ENCODE assay signal across 8 mouse cellular contexts in genomic region chr14:55762001-55762821, GRCm38 (mm10). TPM values are rescaled to one million over a fixed set of nuclear protein-coding genes. Genes with fewer than 3 reads are reported as not detected.
DNase-seq lines count a peak whose midpoint lies in the region; ATAC-seq and TF ChIP-seq lines count a peak whose summit lies in the region.

No protein-coding gene starts in this region.

- H3K27me3 ChIP-seq in G1E (ENCODE audit: insufficient read depth, low read length): peaks cover 7% of the 10 kb centered on the region; the same call in 1 of the 2 replicates
- peaks cover 22% of the 10 kb centered on the region for H3K27me3 ChIP-seq in embryonic facial prominence, embryonic 11.5 days (ENCODE audit: control insufficient read depth, insufficient read depth, low read length)
- peaks cover 18% of the 10 kb centered on the region for H3K27me3 ChIP-seq in heart, embryonic 16.5 days (ENCODE audit: control insufficient read depth, insufficient read depth, low read length)
- H3K27me3 ChIP-seq in testis, adult 2 months (ENCODE audit: control insufficient read depth, insufficient read depth, low read length): no peaks in the 10 kb centered on the region

- peak; percentile 56 for DNase-seq in cerebellum, adult 11-12 months
- DNase-seq in cerebellum, adult 11 months: no peak
- DNase-seq in G1E (ENCODE audit: low spot score): no peak
- peak; percentile 76 for DNase-seq in embryonic facial prominence, embryonic 11.5 days (ENCODE audit: low spot score)
- peak; percentile 75 to 86 for DNase-seq in kidney, postnatal 4 days

- H3K9me3 ChIP-seq in G1E (replicated peaks): peaks cover 3% of the 10 kb centered on the region; the same call in 1 of the 2 replicates
- no peaks in the 10 kb centered on the region for H3K9me3 ChIP-seq in embryonic facial prominence, embryonic 11.5 days (replicated peaks; ENCODE audit: control insufficient read depth, low read length)
- no peaks in the 10 kb centered on the region for H3K9me3 ChIP-seq in heart, embryonic 16.5 days (replicated peaks; ENCODE audit: control insufficient read depth, low read length)

- no peak for ATAC-seq in G1E (ENCODE audit: extremely low read depth, insufficient number of reproducible peaks, low FRiP score, poor library complexity, severe bottlenecking)
- peak; percentile 57 for ATAC-seq in embryonic facial prominence, embryonic 11.5 days (replicated peaks; ENCODE audit: insufficient number of reproducible peaks, low FRiP score, low TSS enrichment, low read depth)
- peak; percentile 45 for ATAC-seq in heart, embryonic 16.5 days (replicated peaks; ENCODE audit: extremely low read depth, insufficient read depth, low FRiP score)
- 0 out of 2 replicates have a peak, but pooled peaks have one; percentile 7 for ATAC-seq in megakaryocyte-erythroid progenitor cell, adult 5-6 weeks (replicated peaks; ENCODE audit: low FRiP score, low TSS enrichment, poor library complexity, severe bottlenecking)

- 0 out of 2 replicates have a peak overlapping the region, but pooled peaks have one; percentile 9 for H3K4me3 ChIP-seq in G1E (ENCODE audit: low read depth, low read length)
- H3K4me3 ChIP-seq in embryonic facial prominence, embryonic 11.5 days (ENCODE audit: low read depth, low read length): peak overlapping the region; percentile 53
- peak overlapping the region; percentile 68 for H3K4me3 ChIP-seq in heart, embryonic 16.5 days (ENCODE audit: low read length)
- H3K4me3 ChIP-seq in testis, adult 2 months (ENCODE audit: control insufficient read depth, low read depth, low read length): peak overlapping the region; percentile 53

- H3K27ac ChIP-seq in embryonic facial prominence, embryonic 11.5 days (replicated peaks; ENCODE audit: low read depth, low read length): no peak overlapping the region
- H3K27ac ChIP-seq in heart, embryonic 16.5 days (ENCODE audit: low read length): peak overlapping the region; percentile 13; the same call in 1 of the 2 replicates
- no peak overlapping the region for H3K27ac ChIP-seq in testis, adult 2 months (ENCODE audit: control insufficient read depth, insufficient read depth, low read depth, low read length)

- TF ChIP-seq CTCF in G1E (IDR thresholded peaks at IDR 0.05; ENCODE audit: low read depth, low read length): no peak
- no peak for TF ChIP-seq CTCF in testis, adult 2 months (IDR thresholded peaks at IDR 0.05; ENCODE audit: control insufficient read depth, insufficient read depth, insufficient replicate concordance, low read depth, low read length)

- under 1% methylated on average over 77 of the region's 77 CpGs for WGBS in embryonic facial prominence, embryonic 11.5 days
- WGBS in heart, embryonic 16.5 days: under 1% methylated on average over 77 of the region's 77 CpGs

- TF ChIP-seq POLR2A in testis, adult 2 months (IDR thresholded peaks at IDR 0.05; ENCODE audit: control insufficient read depth, low read depth, low read length): no peak

- H3K36me3 ChIP-seq in G1E (replicated peaks): peaks cover 14% of the 10 kb centered on the region
- H3K36me3 ChIP-seq in embryonic facial prominence, embryonic 11.5 days (replicated peaks; ENCODE audit: control insufficient read depth, insufficient read depth, low read depth, low read length): no peaks in the 10 kb centered on the region
- H3K36me3 ChIP-seq in heart, embryonic 16.5 days (ENCODE audit: control insufficient read depth, insufficient read depth): no peaks in the 10 kb centered on the region
- no peaks in the 10 kb centered on the region for H3K36me3 ChIP-seq in testis, adult 2 months (ENCODE audit: control insufficient read depth, insufficient read depth, low read length)

- peak overlapping the region; percentile 97 for H3K4me2 ChIP-seq in embryonic facial prominence, embryonic 11.5 days (ENCODE audit: low read depth, low read length)
- H3K4me2 ChIP-seq in heart, embryonic 16.5 days (ENCODE audit: low read depth, low read length): peak overlapping the region; percentile 96

- peaks cover 63% of the 10 kb centered on the region for H3K4me1 ChIP-seq in G1E (ENCODE audit: insufficient read depth, low read depth, low read length)
- peaks cover 6% of the 10 kb centered on the region for H3K4me1 ChIP-seq in embryonic facial prominence, embryonic 11.5 days (ENCODE audit: control insufficient read depth, insufficient read depth, low read length)
- peaks cover 16% of the 10 kb centered on the region for H3K4me1 ChIP-seq in heart, embryonic 16.5 days (ENCODE audit: control insufficient read depth, insufficient read depth, low read length)
- peaks cover 2% of the 10 kb centered on the region for H3K4me1 ChIP-seq in testis, adult 2 months (ENCODE audit: control insufficient read depth, insufficient read depth, low read length)

- H3K9ac ChIP-seq in embryonic facial prominence, embryonic 11.5 days (replicated peaks; ENCODE audit: low read length): peak overlapping the region; percentile 67
- peak overlapping the region; percentile 81 for H3K9ac ChIP-seq in heart, embryonic 16.5 days (ENCODE audit: low read length)

RNA-seq across cellular contexts. Expression of gene Ltb4r2, which starts 1.0 kb away (rescaled TPM):
- total RNA-seq in G1E (2014; fragmentation: Nextera tagmentation): 0.44 TPM in 1 of 2 replicates, not detected in the other
- total RNA-seq in G1E (2017): 0.11 and 0.12 TPM in 2 replicates
- polyA plus RNA-seq in G1E (2012): 0.12 TPM in 1 of 2 replicates, not detected in the other
- polyA plus RNA-seq in embryonic facial prominence, embryonic 11.5 days (2014; fragmentation: Nextera tagmentation; extraction: Ambion mirVana): 0.31 and 0.34 TPM in 2 replicates
- 0.20 and 0.32 TPM in 2 replicates for polyA plus RNA-seq in heart, embryonic 16.5 days (2015; fragmentation: Nextera tagmentation; extraction: Ambion mirVana)
- total RNA-seq in megakaryocyte-erythroid progenitor cell, adult 5-6 weeks (2014; fragmentation: Nextera tagmentation): not detected in 2 replicates
- total RNA-seq in megakaryocyte-erythroid progenitor cell, adult 5-6 weeks (2017): 0.38 and 1.7 TPM in 2 replicates
- polyA plus RNA-seq in testis, adult 2 months (2012; rRNA removed): 0.07 and 0.11 TPM in 2 replicates

RNA-seq across cellular contexts. Expression of gene Ltb4r1, which starts 3.6 kb away (rescaled TPM):
- total RNA-seq in G1E (2014; fragmentation: Nextera tagmentation): 0.53 TPM in 1 of 2 replicates, not detected in the other
- total RNA-seq in G1E (2017): 0.11 and 0.17 TPM in 2 replicates
- polyA plus RNA-seq in G1E (2012): 1.0 and 1.2 TPM in 2 replicates
- not detected in 2 replicates for polyA plus RNA-seq in embryonic facial prominence, embryonic 11.5 days (2014; fragmentation: Nextera tagmentation; extraction: Ambion mirVana)
- 0.59 and 0.66 TPM in 2 replicates for polyA plus RNA-seq in heart, embryonic 16.5 days (2015; fragmentation: Nextera tagmentation; extraction: Ambion mirVana)
- total RNA-seq in megakaryocyte-erythroid progenitor cell, adult 5-6 weeks (2014; fragmentation: Nextera tagmentation): 0.50 and 3.5 TPM in 2 replicates
- 0.76 and 3.1 TPM in 2 replicates for total RNA-seq in megakaryocyte-erythroid progenitor cell, adult 5-6 weeks (2017)
- polyA plus RNA-seq in testis, adult 2 months (2012; rRNA removed): 0.11 and 0.20 TPM in 2 replicates

RNA-seq across cellular contexts. Expression of gene Cideb, which starts 4.0 kb away (rescaled TPM):
- total RNA-seq in G1E (2014; fragmentation: Nextera tagmentation) (not detected in 2 replicates), G1E (2017) (0.38 TPM in 1 of 2 replicates, not detected in the other)
- not detected in 2 replicates for polyA plus RNA-seq in G1E (2012)
- 0.18 and 0.35 TPM in 2 replicates for polyA plus RNA-seq in embryonic facial prominence, embryonic 11.5 days (2014; fragmentation: Nextera tagmentation; extraction: Ambion mirVana)
- polyA plus RNA-seq in heart, embryonic 16.5 days (2015; fragmentation: Nextera tagmentation; extraction: Ambion mirVana): 1.3 and 1.8 TPM in 2 replicates
- not detected in 2 replicates for total RNA-seq in megakaryocyte-erythroid progenitor cell, adult 5-6 weeks (2014; fragmentation: Nextera tagmentation)
- total RNA-seq in megakaryocyte-erythroid progenitor cell, adult 5-6 weeks (2017): not detected in 2 replicates
- polyA plus RNA-seq in testis, adult 2 months (2012; rRNA removed): 0.13 TPM in 1 of 2 replicates, not detected in the other

RNA-seq across cellular contexts. Expression of gene Nop9, which starts 16.7 kb away (rescaled TPM):
- total RNA-seq in G1E (2014; fragmentation: Nextera tagmentation): 23.0 and 32.6 TPM in 2 replicates
- total RNA-seq in G1E (2017): 22.3 and 23.5 TPM in 2 replicates
- 45.5 and 56.5 TPM in 2 replicates for polyA plus RNA-seq in G1E (2012)
- polyA plus RNA-seq in embryonic facial prominence, embryonic 11.5 days (2014; fragmentation: Nextera tagmentation; extraction: Ambion mirVana): 53.8 and 59.4 TPM in 2 replicates
- polyA plus RNA-seq in heart, embryonic 16.5 days (2015; fragmentation: Nextera tagmentation; extraction: Ambion mirVana): 21.5 and 22.7 TPM in 2 replicates
- 35.8 and 52.0 TPM in 2 replicates for total RNA-seq in megakaryocyte-erythroid progenitor cell, adult 5-6 weeks (2014; fragmentation: Nextera tagmentation)
- total RNA-seq in megakaryocyte-erythroid progenitor cell, adult 5-6 weeks (2017): 24.8 and 27.5 TPM in 2 replicates
- 142 and 144 TPM in 2 replicates for polyA plus RNA-seq in testis, adult 2 months (2012; rRNA removed)

RNA-seq across cellular contexts. Expression of gene Dhrs1, which starts 16.7 kb away (rescaled TPM):
- 67.7 and 86.7 TPM in 2 replicates for total RNA-seq in G1E (2014; fragmentation: Nextera tagmentation)
- 39.3 and 57.2 TPM in 2 replicates for total RNA-seq in G1E (2017)
- 4.2 and 6.5 TPM in 2 replicates for polyA plus RNA-seq in G1E (2012)
- 75.9 and 84.8 TPM in 2 replicates for polyA plus RNA-seq in embryonic facial prominence, embryonic 11.5 days (2014; fragmentation: Nextera tagmentation; extraction: Ambion mirVana)
- 71.1 and 76.3 TPM in 2 replicates for polyA plus RNA-seq in heart, embryonic 16.5 days (2015; fragmentation: Nextera tagmentation; extraction: Ambion mirVana)
- 21.5 and 31.0 TPM in 2 replicates for total RNA-seq in megakaryocyte-erythroid progenitor cell, adult 5-6 weeks (2014; fragmentation: Nextera tagmentation)
- total RNA-seq in megakaryocyte-erythroid progenitor cell, adult 5-6 weeks (2017): 10.0 and 10.3 TPM in 2 replicates
- polyA plus RNA-seq in testis, adult 2 months (2012; rRNA removed): 322 and 330 TPM in 2 replicates

Comparison
In these comparisons a context has a peak if more than half of its experiments do, and no peak if none do; other contexts are left out.
1. DNase-seq: peak in cerebellum, adult 11-12 months (single experiment), embryonic facial prominence, embryonic 11.5 days (single experiment) and kidney, postnatal 4 days (2 of 2); none in cerebellum, adult 11 months (single experiment) and G1E (single experiment).
2. H3K4me3 ChIP-seq: peak in every context shown above with its lines; median percentile 68 in heart, embryonic 16.5 days; 53 in embryonic facial prominence, embryonic 11.5 days; 53 in testis, adult 2 months; 9 in G1E.